Mouse (Mus musculus) myocyte (in vitro differentiated cells): Measurements from ENCODE around the gene Nf1. TPM values are rescaled to one million over a fixed set of nuclear protein-coding genes. Genes with fewer than 3 reads are reported as not detected.

Experiments
- H3K27me3 ChIP-seq: one replicate; pipeline ENCODE4 v1.6.1; 2011; ENCODE audit not compliant: control insufficient read depth, insufficient read depth, insufficient read length
- H3K36me3 ChIP-seq: one replicate; pipeline ENCODE4 v1.6.1; 2011; ENCODE audit not compliant: control insufficient read depth, insufficient read depth
- H3K4me2 ChIP-seq: one replicate; pipeline ENCODE4 v1.6.1; 2011; ENCODE audit warnings: low read depth, control low read depth
- H3K4me3 ChIP-seq: one replicate; pipeline ENCODE4 v1.5.1; 2011; ENCODE audit warnings: mild to moderate bottlenecking, control low read depth, moderate library complexity
- H3K79me2 ChIP-seq: one replicate; pipeline ENCODE4 v1.6.1; 2011; ENCODE audit not compliant: control insufficient read depth, insufficient read depth
- H3ac ChIP-seq: one replicate; pipeline ENCODE4 v1.6.1; 2011; ENCODE audit not compliant: control insufficient read depth, insufficient read length
- CEBPB ChIP-seq: IDR thresholded peaks from 2 replicates; pipeline ENCODE4 v1.6.1; 2011; ENCODE audit warnings: mild to moderate bottlenecking, moderate library complexity; ENCODE audit not compliant: poor library complexity, insufficient read depth, severe bottlenecking
- E2F4 ChIP-seq: IDR thresholded peaks from one replicate; pipeline ENCODE4 v1.6.1; 2011; ENCODE audit warnings: mild to moderate bottlenecking, control low read depth, moderate library complexity; ENCODE audit not compliant: insufficient read depth
- MAX ChIP-seq: IDR thresholded peaks from one replicate; pipeline ENCODE4 v1.6.1; 2011; ENCODE audit warnings: low read depth, mild to moderate bottlenecking, control low read depth
- MYOD1 ChIP-seq, 3 experiments: IDR thresholded peaks; one replicate each; pipeline ENCODE4 v1.6.1; 2011; ENCODE audit warnings: control low read depth in 2 of 3, low read depth in 2 of 3, mild to moderate bottlenecking in 2 of 3, moderate library complexity in 1 of 3; ENCODE audit not compliant: insufficient read length in 2 of 3, control insufficient read depth in 1 of 3
- MYOG ChIP-seq, 3 experiments: IDR thresholded peaks; one replicate each; pipeline ENCODE4 v1.6.1; 2011; ENCODE audit warnings: control low read depth in 2 of 3, low read depth in 2 of 3, mild to moderate bottlenecking in 2 of 3; ENCODE audit not compliant: insufficient read length in 2 of 3, control insufficient read depth in 1 of 3, insufficient read depth in 1 of 3
- POLR2A ChIP-seq: IDR thresholded peaks from one replicate; pipeline ENCODE4 v1.6.1; 2011; ENCODE audit warnings: low read depth, mild to moderate bottlenecking, control low read depth, moderate library complexity; ENCODE audit not compliant: insufficient read length
- POLR2AphosphoS2 ChIP-seq: IDR thresholded peaks from one replicate; pipeline ENCODE4 v1.6.1; 2011; ENCODE audit warnings: low read depth, control low read depth; ENCODE audit not compliant: insufficient read length
- REST ChIP-seq: IDR thresholded peaks from one replicate; pipeline ENCODE4 v1.6.1; 2011; ENCODE audit warnings: mild to moderate bottlenecking, control low read depth, moderate library complexity; ENCODE audit not compliant: insufficient read depth, insufficient read length
- SRF ChIP-seq: IDR thresholded peaks from one replicate; pipeline ENCODE4 v1.6.1; 2011; ENCODE audit warnings: low read depth; ENCODE audit not compliant: control insufficient read depth, insufficient read length
- TCF12 ChIP-seq: IDR thresholded peaks from one replicate; pipeline ENCODE4 v1.6.1; 2011; ENCODE audit warnings: mild to moderate bottlenecking, control low read depth; ENCODE audit not compliant: poor library complexity, insufficient read depth, severe bottlenecking
- TCF3 ChIP-seq: IDR thresholded peaks from one replicate; pipeline ENCODE4 v1.6.1; 2011; ENCODE audit warnings: low read depth, control low read depth; ENCODE audit not compliant: insufficient read length
- USF1 ChIP-seq: IDR thresholded peaks from one replicate; pipeline ENCODE4 v1.6.1; 2011; ENCODE audit warnings: low read depth, mild to moderate bottlenecking, control low read depth, moderate library complexity
- polyA plus RNA-seq: library from polyadenylated mRNA; unstranded; fragments of >200 nt; fragmentation: generic; extraction: Trizol; gene quantifications from one replicate; pipeline ENCODE4 v1.2.1, GENCODE M21; 2012; ENCODE audit warnings: missing spikeins

Gene Nf1
- polyA plus RNA-seq, 1 experiment = 8.2 TPM

- H3K79me2 ChIP-seq = no peaks in the 10 kb centered on the region
- TF ChIP-seq TCF3 (no peak), MYOD1 (IDR thresholded peaks at IDR 0.05; ENCODE audit: control insufficient read depth in 1 of 3, insufficient read length in 2 of 3, low read depth in 2 of 3) (peak in 1 of 3 experiments; percentile 42)
- H3K27me3 ChIP-seq = no peaks in the 10 kb centered on the region
- H3ac ChIP-seq = no peak overlapping the region
- no peak overlapping the region for H3K4me2 ChIP-seq
- H3K36me3 ChIP-seq = peaks cover 53% of the 10 kb centered on the region
- H3K4me3 ChIP-seq = no peak overlapping the region
Observed at GRCm38 (mm10) chr11:79563493-79563892, 224.0 kb downstream of the Nf1 start.

GRCm38 (mm10) chr11:79566947-79567346, 227.5 kb downstream of the Nf1 start:
- no peak overlapping the region for H3K4me3 ChIP-seq
- no peak overlapping the region for H3ac ChIP-seq
- no peak for TF ChIP-seq CEBPB
- no peak for TF ChIP-seq E2F4
- no peak for TF ChIP-seq MYOD1 (IDR thresholded peaks at IDR 0.05; ENCODE audit: control insufficient read depth in 1 of 3, insufficient read length in 2 of 3, low read depth in 2 of 3)
- TF ChIP-seq POLR2A = no peak
- no peak for TF ChIP-seq USF1
- TF ChIP-seq SRF = no peak
- TF ChIP-seq TCF3 = no peak
- TF ChIP-seq POLR2AphosphoS2 = no peak
- TF ChIP-seq REST = no peak
- TF ChIP-seq TCF12 = no peak
- no peak for TF ChIP-seq MYOG (IDR thresholded peaks at IDR 0.05; ENCODE audit: control insufficient read depth in 1 of 3, insufficient read depth in 1 of 3, insufficient read length in 2 of 3, low read depth in 2 of 3)
- TF ChIP-seq MAX = no peak
- peaks cover 58% of the 10 kb centered on the region for H3K36me3 ChIP-seq
- no peak overlapping the region for H3K4me2 ChIP-seq
- H3K27me3 ChIP-seq = no peaks in the 10 kb centered on the region
- no peaks in the 10 kb centered on the region for H3K79me2 ChIP-seq

- no peak for TF ChIP-seq POLR2A
- no peak for TF ChIP-seq TCF3
- no peak for TF ChIP-seq POLR2AphosphoS2
- no peak for TF ChIP-seq MAX
- TF ChIP-seq REST = no peak
- no peak for TF ChIP-seq SRF
- TF ChIP-seq USF1 = no peak
- no peak for TF ChIP-seq MYOG (IDR thresholded peaks at IDR 0.05; ENCODE audit: control insufficient read depth in 1 of 3, insufficient read depth in 1 of 3, insufficient read length in 2 of 3, low read depth in 2 of 3)
- no peak for TF ChIP-seq CEBPB
- TF ChIP-seq TCF12 = no peak
- TF ChIP-seq MYOD1 (IDR thresholded peaks at IDR 0.05; ENCODE audit: control insufficient read depth in 1 of 3, insufficient read length in 2 of 3, low read depth in 2 of 3) = no peak
- no peak for TF ChIP-seq E2F4
- Histone ChIP-seq H3K27me3 (no peaks in the 10 kb centered on the region), H3K79me2 (no peaks in the 10 kb centered on the region), H3ac (no peak overlapping the region), H3K4me2 (no peak overlapping the region), H3K36me3 (peaks cover 62% of the 10 kb centered on the region), H3K4me3 (no peak overlapping the region)
Observed at GRCm38 (mm10) chr11:79568197-79568911, 228.9 kb downstream of the Nf1 start.

- H3K4me3 ChIP-seq = no peak overlapping the region
- H3K79me2 ChIP-seq = no peaks in the 10 kb centered on the region
- H3ac ChIP-seq = no peak overlapping the region
- peaks cover 61% of the 10 kb centered on the region for H3K36me3 ChIP-seq
- no peak overlapping the region for H3K4me2 ChIP-seq
- no peak for TF ChIP-seq TCF3
- no peak for TF ChIP-seq CEBPB
- TF ChIP-seq POLR2AphosphoS2 = no peak
- no peak for TF ChIP-seq MYOG (IDR thresholded peaks at IDR 0.05; ENCODE audit: control insufficient read depth in 1 of 3, insufficient read depth in 1 of 3, insufficient read length in 2 of 3, low read depth in 2 of 3)
- no peak for TF ChIP-seq SRF
- no peak for TF ChIP-seq USF1
- no peaks in the 10 kb centered on the region for H3K27me3 ChIP-seq
Observed at GRCm38 (mm10) chr11:79570319-79570718, 230.8 kb downstream of the Nf1 start.

- Histone ChIP-seq H3K4me3 (no peak overlapping the region), H3K79me2 (no peaks in the 10 kb centered on the region), H3ac (no peak overlapping the region), H3K27me3 (no peaks in the 10 kb centered on the region), H3K4me2 (no peak overlapping the region), H3K36me3 (peaks cover 41% of the 10 kb centered on the region)
- TF ChIP-seq MAX (no peak), TCF12 (no peak), USF1 (no peak), MYOG (IDR thresholded peaks at IDR 0.05; ENCODE audit: control insufficient read depth in 1 of 3, insufficient read depth in 1 of 3, insufficient read length in 2 of 3, low read depth in 2 of 3) (no peak), POLR2A (no peak), TCF3 (no peak), SRF (no peak), REST (no peak), MYOD1 (IDR thresholded peaks at IDR 0.05; ENCODE audit: control insufficient read depth in 1 of 3, insufficient read length in 2 of 3, low read depth in 2 of 3) (no peak), E2F4 (no peak), CEBPB (no peak), POLR2AphosphoS2 (no peak)
Observed at GRCm38 (mm10) chr11:79573836-79574235, 234.3 kb downstream of the Nf1 start.
